Mouse (Mus musculus) liver, postnatal 0 days (tissue): ENCODE data around the gene Tmem30b. TPM values are rescaled to one million over a fixed set of nuclear protein-coding genes. Genes with fewer than 3 reads are reported as not detected.

ENCODE experiments used
- ATAC-seq: fragments of 200-750 bp; cut with Nextera tagmentation; 2 replicates; pipeline ENCODE4 v1.8.0; 2017; ENCODE audit warnings: mild to moderate bottlenecking, moderate library complexity
- DNase-seq: peaks from one replicate; pipeline ENCODE4 v3.0.0-alpha.2; 2016
- H3K27ac ChIP-seq: fragments of 300-500 bp; sonication (generic); 2 replicates; pipeline ENCODE4 v1.5.1; 2014; ENCODE audit warnings: antibody characterized with exemption, moderate library complexity, mild to moderate bottlenecking, low read depth
- H3K27me3 ChIP-seq: fragments of 300-500 bp; sonication (generic); 2 replicates; pipeline ENCODE4 v1.6.1; 2014; ENCODE audit warnings: low read length, control low read depth, mixed read lengths; ENCODE audit not compliant: insufficient read depth
- H3K36me3 ChIP-seq: fragments of 300-500 bp; sonication (generic); replicated peaks from 2 replicates; pipeline ENCODE4 v1.6.1; 2014; ENCODE audit warnings: mild to moderate bottlenecking, control low read depth, low read length, moderate library complexity, mixed read lengths; ENCODE audit not compliant: insufficient read depth
- H3K4me1 ChIP-seq: fragments of 300-500 bp; sonication (generic); 2 replicates; pipeline ENCODE4 v1.6.1; 2014; ENCODE audit warnings: antibody characterized with exemption, mild to moderate bottlenecking, control low read depth; ENCODE audit not compliant: insufficient read depth
- H3K4me2 ChIP-seq: fragments of 300-500 bp; sonication (generic); 2 replicates; pipeline ENCODE4 v1.6.1; 2014; ENCODE audit warnings: low read depth, mild to moderate bottlenecking, low read length, moderate library complexity, mixed read lengths
- H3K4me3 ChIP-seq: fragments of 300-500 bp; sonication (generic); 2 replicates; pipeline ENCODE4 v1.5.1; 2014; ENCODE audit warnings: low read depth, low read length
- H3K9ac ChIP-seq: fragments of 300-500 bp; sonication (generic); replicated peaks from 2 replicates; pipeline ENCODE4 v1.6.1; 2014; ENCODE audit warnings: mild to moderate bottlenecking, moderate library complexity
- H3K9me3 ChIP-seq: fragments of 300-500 bp; sonication (generic); 2 replicates; pipeline ENCODE4 v1.6.1; 2016; ENCODE audit warnings: mild to moderate bottlenecking, control low read depth, low read length, mixed read lengths
- CTCF ChIP-seq: sonication (generic); IDR thresholded peaks from 2 replicates; pipeline ENCODE4 v1.5.1; 2016; ENCODE audit warnings: antibody characterized with exemption, low read depth
- EP300 ChIP-seq: IDR thresholded peaks from 2 replicates; pipeline ENCODE4 v1.6.1; 2016; ENCODE audit warnings: antibody characterized with exemption, low read depth, mild to moderate bottlenecking
- WGBS: fragments of 180-500 bp; shearing (Covaris S2); extraction: QIAGEN DNeasy Blood & Tissue Kit; methylation state at CpG from one replicate; pipeline ENCODE4 v1.1.7; 2014; ENCODE audit not compliant: insufficient replicate concordance; 5-methylcytosine and 5-hydroxymethylcytosine counted together
- polyA plus RNA-seq: library from polyadenylated mRNA; unstranded; fragments of >200 nt; fragmentation: Nextera tagmentation; extraction: Ambion mirVana; gene quantifications from 2 replicates; pipeline ENCODE4 v1.2.1, GENCODE M21; 2015

The Tmem30b gene
- 40.7 and 42.3 TPM in 2 replicates for polyA plus RNA-seq

- H3K9me3 ChIP-seq, result no peaks in the 10 kb centered on the region
- peak within 1 kb of the TSS; percentile 60 for H3K9ac ChIP-seq
- TF ChIP-seq CTCF, result no peak
- no peak for TF ChIP-seq EP300
- H3K36me3 ChIP-seq, result no peaks in the 10 kb centered on the region
- peak within 1 kb of the TSS; percentile 55 for H3K4me3 ChIP-seq
- ATAC-seq (peak; percentile 74), DNase-seq (peak; percentile 63)
- peak within 1 kb of the TSS; percentile 78 for H3K27ac ChIP-seq
- H3K4me1 ChIP-seq, result peaks cover 6% of the 10 kb centered on the region; the same call in 1 of the 2 replicates
- H3K27me3 ChIP-seq, result peaks cover 52% of the 10 kb centered on the region
- peak within 1 kb of the TSS; percentile 73 for H3K4me2 ChIP-seq
- WGBS, result 3% methylated on average over 31 of the region's 61 CpGs
Observed at GRCm38 (mm10) chr12:73546086-73546711, at the start of gene Tmem30b. Tmem30b (minus strand) TSS chr12:73546392.

- DNase-seq, result no peak
- H3K27ac ChIP-seq, result no peak overlapping the region
- TF ChIP-seq EP300 (no peak), CTCF (no peak)
- WGBS, result 48% methylated on average over 8 of the region's 8 CpGs
- H3K9me3 ChIP-seq, result no peaks in the 10 kb centered on the region
- H3K36me3 ChIP-seq, result no peaks in the 10 kb centered on the region
- no peak overlapping the region for H3K4me3 ChIP-seq
- 0 out of 2 replicates have a peak, but pooled peaks cover 3% of the 10 kb centered on the region for H3K4me1 ChIP-seq
- no peak overlapping the region for H3K4me2 ChIP-seq
- no peak for ATAC-seq
- no peaks in the 10 kb centered on the region for H3K27me3 ChIP-seq
- H3K9ac ChIP-seq, result no peak overlapping the region
Observed at GRCm38 (mm10) chr12:73595226-73595625, 49.0 kb upstream of the Tmem30b start.

GRCm38 (mm10) chr12:73594177-73594745 is 48.1 kb upstream of the Tmem30b start:
- H3K9ac ChIP-seq, result no peak overlapping the region
- H3K4me2 ChIP-seq, result no peak overlapping the region
- ATAC-seq, result no peak
- H3K4me3 ChIP-seq, result no peak overlapping the region
- 0 out of 2 replicates have a peak, but pooled peaks cover 3% of the 10 kb centered on the region for H3K4me1 ChIP-seq
- H3K27me3 ChIP-seq, result no peaks in the 10 kb centered on the region
- H3K27ac ChIP-seq, result no peak overlapping the region
- no peak for DNase-seq
- no peaks in the 10 kb centered on the region for H3K9me3 ChIP-seq
- no peak for TF ChIP-seq EP300
- no peak for TF ChIP-seq CTCF
- no peaks in the 10 kb centered on the region for H3K36me3 ChIP-seq
- WGBS, result 51% methylated on average over 9 of the region's 9 CpGs

- H3K9ac ChIP-seq, result no peak overlapping the region
- H3K27ac ChIP-seq, result peak overlapping the region; percentile 18
- DNase-seq (no peak), ATAC-seq (no peak)
- WGBS, result 30% methylated on average over 12 of the region's 12 CpGs
- no peak overlapping the region for H3K4me3 ChIP-seq
- H3K4me2 ChIP-seq, result peak overlapping the region; percentile 29
- 0 out of 2 replicates have a peak, but pooled peaks cover 3% of the 10 kb centered on the region for H3K4me1 ChIP-seq
- H3K9me3 ChIP-seq, result no peaks in the 10 kb centered on the region
- no peaks in the 10 kb centered on the region for H3K36me3 ChIP-seq
- no peaks in the 10 kb centered on the region for H3K27me3 ChIP-seq
- TF ChIP-seq CTCF (no peak), EP300 (no peak)
Observed at GRCm38 (mm10) chr12:73593021-73593798, 47.0 kb upstream of the Tmem30b start.

- H3K4me2 ChIP-seq, result no peak overlapping the region
- DNase-seq (peak; percentile 35), ATAC-seq (0 out of 2 replicates have a peak, but pooled peaks have one; percentile 40)
- peak; percentile 71 for TF ChIP-seq EP300
- no peak for TF ChIP-seq CTCF
- no peak overlapping the region for H3K9ac ChIP-seq
- H3K27ac ChIP-seq, result 0 out of 2 replicates have a peak overlapping the region, but pooled peaks have one; percentile 30
- H3K4me3 ChIP-seq, result no peak overlapping the region
- H3K36me3 ChIP-seq, result no peaks in the 10 kb centered on the region
- no peaks in the 10 kb centered on the region for H3K9me3 ChIP-seq
- 50% methylated on average over 7 of the region's 11 CpGs for WGBS
- H3K4me1 ChIP-seq, result 0 out of 2 replicates have a peak, but pooled peaks cover 3% of the 10 kb centered on the region
- H3K27me3 ChIP-seq, result no peaks in the 10 kb centered on the region
Observed at GRCm38 (mm10) chr12:73591625-73592024, 45.4 kb upstream of the Tmem30b start.

GRCm38 (mm10) chr12:73590627-73591276 is 44.6 kb upstream of the Tmem30b start:
- WGBS, result 74% methylated on average over 15 of the region's 15 CpGs
- peaks cover 4% of the 10 kb centered on the region for H3K27me3 ChIP-seq

More at GRCm38 (mm10) chr12:73590627-73591276, 44.6 kb upstream of the Tmem30b start:
- H3K27ac ChIP-seq, result no peak overlapping the region
- DNase-seq, result no peak
- H3K4me2 ChIP-seq, result no peak overlapping the region
- ATAC-seq, result no peak
- TF ChIP-seq CTCF (no peak), EP300 (no peak)
- H3K4me1 ChIP-seq, result 0 out of 2 replicates have a peak, but pooled peaks cover 3% of the 10 kb centered on the region
- no peaks in the 10 kb centered on the region for H3K36me3 ChIP-seq
- H3K9ac ChIP-seq, result no peak overlapping the region
- no peak overlapping the region for H3K4me3 ChIP-seq
- no peaks in the 10 kb centered on the region for H3K9me3 ChIP-seq
